Mouse (Mus musculus) kidney, postnatal 0 days (tissue): ENCODE results near the gene Ntsr1. TPM values are rescaled to one million over a fixed set of nuclear protein-coding genes. Genes with fewer than 3 reads are reported as not detected.

Source experiments
- ATAC-seq: fragments of 200-750 bp; cut with Nextera tagmentation; replicated peaks from 2 replicates; pipeline ENCODE4 v1.8.0; 2017; ENCODE audit warnings: low read depth, moderate number of reproducible peaks, moderate TSS enrichment, moderate library complexity; ENCODE audit not compliant: low FRiP score
- DNase-seq: peaks from one replicate; pipeline ENCODE4 v3.0.0-alpha.2; 2016; ENCODE audit warnings: low spot score
- H3K27ac ChIP-seq: fragments of 300-500 bp; sonication (generic); 2 replicates; pipeline ENCODE4 v1.5.1; 2014; ENCODE audit warnings: mild to moderate bottlenecking
- H3K27me3 ChIP-seq: fragments of 300-500 bp; sonication (generic); 2 replicates; pipeline ENCODE4 v1.6.1; 2014; ENCODE audit warnings: low read length, mixed read lengths; ENCODE audit not compliant: insufficient read depth
- H3K36me3 ChIP-seq: fragments of 300-500 bp; sonication (generic); 2 replicates; pipeline ENCODE4 v1.6.1; 2014; ENCODE audit warnings: low read length, mixed read lengths; ENCODE audit not compliant: insufficient read depth
- H3K4me1 ChIP-seq: fragments of 300-500 bp; sonication (generic); replicated peaks from 2 replicates; pipeline ENCODE4 v1.6.1; 2014; ENCODE audit warnings: antibody characterized with exemption, low read length, mixed read lengths; ENCODE audit not compliant: insufficient read depth
- H3K4me2 ChIP-seq: fragments of 300-500 bp; sonication (generic); 2 replicates; pipeline ENCODE4 v1.6.1; 2014; ENCODE audit warnings: mild to moderate bottlenecking, low read length, moderate library complexity, mixed read lengths
- H3K4me3 ChIP-seq: fragments of 300-500 bp; sonication (generic); replicated peaks from 2 replicates; pipeline ENCODE4 v1.5.1; 2014; ENCODE audit warnings: low read depth, low read length
- H3K9ac ChIP-seq: fragments of 300-500 bp; sonication (generic); 2 replicates; pipeline ENCODE4 v1.6.1; 2014; ENCODE audit warnings: low read depth, low read length
- H3K9me3 ChIP-seq: fragments of 300-500 bp; sonication (generic); replicated peaks from 2 replicates; pipeline ENCODE4 v1.6.1; 2016; ENCODE audit warnings: low read length, inconsistent platforms, mixed read lengths
- CTCF ChIP-seq: IDR thresholded peaks from 2 replicates; pipeline ENCODE4 v1.5.1; 2016; ENCODE audit warnings: antibody characterized with exemption, low read depth, mild to moderate bottlenecking, moderate library complexity
- WGBS: fragments of 180-500 bp; shearing (Covaris S2); extraction: QIAGEN DNeasy Blood & Tissue Kit; methylation state at CpG from one replicate; pipeline ENCODE4 v1.1.7; 2014; 5-methylcytosine and 5-hydroxymethylcytosine counted together
- polyA plus RNA-seq: library from polyadenylated mRNA; unstranded; fragments of >200 nt; fragmentation: Nextera tagmentation; extraction: Ambion mirVana; gene quantifications from 2 replicates; pipeline ENCODE4 v1.2.1, GENCODE M21; 2015

Ntsr1 gene
- polyA plus RNA-seq, 1 experiment from 2014 or later, result 4.4 TPM

DNA sequence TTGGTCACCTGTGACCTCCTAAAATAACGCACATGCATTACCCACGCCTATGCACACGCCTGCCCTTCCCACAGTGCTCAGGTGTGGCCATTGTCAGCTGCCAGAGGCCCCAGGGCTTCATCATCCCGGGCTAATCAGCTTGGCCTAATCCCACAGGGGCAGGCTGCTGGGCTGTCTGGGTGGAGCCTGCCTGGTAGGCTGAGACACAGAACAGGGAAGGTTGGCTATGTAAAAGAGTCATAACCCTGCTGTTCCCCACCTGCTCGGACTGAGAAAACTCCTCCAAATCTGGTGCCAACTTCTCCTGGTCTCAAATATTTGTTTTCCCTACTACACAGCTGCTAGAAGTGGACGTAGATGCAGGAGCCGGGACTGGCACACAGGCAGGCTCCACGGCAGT is 39.0 kb upstream of the Ntsr1 start:
- ATAC-seq, result no peak
- Histone ChIP-seq H3K9me3 (no peaks in the 10 kb centered on the region), H3K4me3 (no peak overlapping the region), H3K36me3 (no peaks in the 10 kb centered on the region), H3K9ac (no peak overlapping the region), H3K27me3 (peaks cover 13% of the 10 kb centered on the region; the same call in 1 of the 2 replicates), H3K27ac (peak overlapping the region; percentile 13; the same call in 1 of the 2 replicates), H3K4me1 (peaks cover 11% of the 10 kb centered on the region; the same call in 1 of the 2 replicates), H3K4me2 (no peak overlapping the region)
- TF ChIP-seq CTCF, result no peak
- DNase-seq, result no peak
- WGBS, result 64% methylated on average over 8 of the region's 8 CpGs

DNA sequence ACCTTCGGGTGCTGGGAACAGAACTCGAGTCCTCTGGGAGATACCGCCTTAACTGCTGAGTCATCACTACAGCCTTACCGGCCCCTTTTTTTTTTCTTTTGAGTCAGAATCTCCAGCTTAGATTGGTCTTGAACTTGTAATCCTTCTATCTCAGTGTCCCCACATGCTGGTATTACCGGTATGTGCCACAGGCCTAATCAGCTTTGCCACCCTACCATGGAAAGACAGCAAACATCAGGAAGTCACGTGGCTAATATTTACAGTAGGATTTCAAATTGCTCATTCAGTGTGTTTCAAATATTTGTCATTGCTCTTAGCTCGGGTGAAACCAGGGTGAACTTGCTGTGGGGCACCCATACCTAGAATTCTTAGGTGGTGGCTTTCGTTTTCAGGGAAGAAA is 37.2 kb upstream of the Ntsr1 start:
- ATAC-seq (no peak), DNase-seq (no peak)
- H3K36me3 ChIP-seq, result no peaks in the 10 kb centered on the region
- H3K9me3 ChIP-seq, result no peaks in the 10 kb centered on the region
- no peak overlapping the region for H3K27ac ChIP-seq
- no peak overlapping the region for H3K4me3 ChIP-seq
- H3K4me2 ChIP-seq, result no peak overlapping the region
- H3K4me1 ChIP-seq, result no peaks in the 10 kb centered on the region
- 77% methylated on average over 8 of the region's 8 CpGs for WGBS
- H3K27me3 ChIP-seq, result no peaks in the 10 kb centered on the region
- TF ChIP-seq CTCF, result no peak
- no peak overlapping the region for H3K9ac ChIP-seq

DNA sequence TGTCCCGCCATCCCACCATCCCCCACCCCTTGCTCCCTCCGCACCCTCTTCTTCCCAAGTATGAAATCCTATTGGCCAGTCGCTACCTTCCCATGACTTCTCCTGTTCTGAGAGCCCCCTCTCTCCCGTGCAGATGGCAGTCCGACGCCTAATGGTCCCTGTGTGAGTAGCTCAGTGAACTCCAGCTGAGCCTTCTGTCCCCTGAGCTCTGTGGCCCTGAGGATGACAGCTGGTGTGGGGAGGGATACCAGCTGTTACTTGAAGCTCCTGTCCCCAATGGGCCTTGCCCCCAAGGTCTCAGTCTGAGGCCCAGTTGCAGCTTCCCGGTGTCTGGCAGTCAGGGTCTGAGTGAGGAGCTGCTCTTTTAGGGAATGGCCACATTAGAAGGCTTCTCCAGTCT is 33.3 kb upstream of the Ntsr1 start:
- ATAC-seq (no peak), DNase-seq (no peak)
- 51% methylated on average over 7 of the region's 7 CpGs for WGBS
- Histone ChIP-seq H3K36me3 (no peaks in the 10 kb centered on the region), H3K4me1 (no peaks in the 10 kb centered on the region), H3K4me3 (no peak overlapping the region), H3K9ac (no peak overlapping the region), H3K9me3 (no peaks in the 10 kb centered on the region), H3K4me2 (no peak overlapping the region), H3K27me3 (no peaks in the 10 kb centered on the region), H3K27ac (no peak overlapping the region)
- TF ChIP-seq CTCF, result no peak

DNA sequence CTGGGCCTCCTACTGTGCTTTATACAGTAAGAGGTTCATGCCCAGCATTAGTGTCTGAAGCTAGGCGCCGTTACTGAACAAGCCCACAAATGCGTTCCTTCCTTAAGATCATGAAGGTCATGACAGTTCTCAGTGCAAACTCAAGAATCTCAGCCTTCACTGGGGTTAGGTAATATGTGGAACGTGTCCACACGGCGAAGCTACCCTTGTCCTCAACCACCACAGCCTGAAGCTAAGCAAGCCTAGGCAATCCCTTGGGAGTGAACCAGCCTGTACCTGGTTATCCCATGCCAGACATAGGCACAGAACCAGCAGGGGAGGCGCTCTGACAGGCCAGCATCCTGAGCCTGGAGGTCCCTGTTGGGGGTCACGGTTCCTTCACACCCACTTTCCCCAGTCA is 30.9 kb upstream of the Ntsr1 start:
- H3K4me3 ChIP-seq, result no peak overlapping the region
- no peak overlapping the region for H3K27ac ChIP-seq
- DNase-seq (no peak), ATAC-seq (no peak)
- H3K36me3 ChIP-seq, result no peaks in the 10 kb centered on the region
- H3K4me1 ChIP-seq, result no peaks in the 10 kb centered on the region; the same call in 1 of the 2 replicates
- H3K4me2 ChIP-seq, result no peak overlapping the region
- TF ChIP-seq CTCF, result no peak
- no peaks in the 10 kb centered on the region for H3K27me3 ChIP-seq
- WGBS, result 94% methylated on average over 8 of the region's 8 CpGs
- H3K9me3 ChIP-seq, result no peaks in the 10 kb centered on the region
- no peak overlapping the region for H3K9ac ChIP-seq

DNA sequence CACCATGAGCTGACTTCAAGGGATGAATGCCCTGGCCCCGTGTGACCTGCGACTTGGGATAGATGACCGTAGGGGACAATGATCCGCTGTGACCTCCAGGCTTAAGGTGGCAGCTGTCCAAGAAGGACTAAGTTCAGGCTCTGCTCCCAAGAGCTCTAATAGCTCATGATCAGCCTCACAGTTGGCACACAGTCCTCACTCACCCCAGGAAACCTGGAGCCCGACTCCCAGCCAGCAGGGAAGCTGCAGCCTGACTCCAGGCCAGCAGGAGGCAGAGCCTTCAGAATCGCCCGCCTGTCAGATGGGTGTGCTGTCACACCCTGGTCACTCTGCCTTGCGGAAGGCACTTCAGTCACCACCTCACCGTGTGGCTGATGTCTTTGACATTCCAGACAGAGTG is 30.0 kb upstream of the Ntsr1 start:
- Histone ChIP-seq H3K4me1 (no peaks in the 10 kb centered on the region; the same call in 1 of the 2 replicates), H3K27ac (no peak overlapping the region), H3K9me3 (no peaks in the 10 kb centered on the region), H3K9ac (no peak overlapping the region), H3K36me3 (no peaks in the 10 kb centered on the region), H3K4me2 (no peak overlapping the region), H3K27me3 (no peaks in the 10 kb centered on the region), H3K4me3 (no peak overlapping the region)
- WGBS, result 62% methylated on average over 9 of the region's 9 CpGs
- no peak for DNase-seq
- TF ChIP-seq CTCF, result peak; percentile 39
- no peak for ATAC-seq

DNA sequence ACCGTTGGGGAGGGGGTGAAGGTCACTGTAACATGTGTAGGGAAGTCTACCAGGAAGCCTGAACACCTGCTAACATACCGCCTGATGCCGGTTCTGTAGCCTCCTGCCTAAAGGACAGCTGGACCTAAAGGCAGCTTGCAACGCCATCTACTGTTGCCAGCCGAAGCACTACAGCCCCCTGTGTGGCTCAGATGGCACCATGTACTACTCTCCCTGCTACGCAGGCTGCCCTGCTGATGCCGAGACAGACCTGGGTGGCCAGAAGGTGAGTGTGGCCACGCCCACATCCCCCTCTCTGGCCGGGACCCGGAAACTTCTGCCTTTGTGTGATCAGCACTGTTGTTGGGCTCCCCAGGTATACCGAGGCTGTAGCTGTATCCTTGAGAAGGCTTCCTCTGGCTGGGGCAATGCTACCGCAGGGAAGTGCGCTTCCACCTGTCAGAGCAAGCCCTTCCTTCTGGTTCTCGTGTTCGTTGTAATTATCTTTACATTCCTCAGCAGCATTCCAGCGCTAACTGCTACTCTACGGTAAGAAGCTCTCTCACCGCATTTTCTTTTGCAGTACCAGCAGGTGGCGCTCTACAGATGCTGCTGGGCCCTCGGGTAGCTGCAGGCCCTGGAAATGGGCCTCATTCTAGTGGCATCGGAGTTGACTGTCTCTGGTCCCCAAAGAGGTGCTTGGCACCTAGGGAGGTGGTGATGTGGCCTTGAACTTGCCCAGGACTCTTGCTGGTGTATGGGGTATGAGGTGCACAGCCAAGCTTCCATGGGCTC is 27.3 kb upstream of the Ntsr1 start:
- H3K9ac ChIP-seq, result no peak overlapping the region; the same call in 1 of the 2 replicates

More for the DNA sequence above, 27.3 kb upstream of the Ntsr1 start:
- Histone ChIP-seq H3K27me3 (no peaks in the 10 kb centered on the region), H3K27ac (no peak overlapping the region), H3K36me3 (no peaks in the 10 kb centered on the region), H3K4me3 (no peak overlapping the region), H3K4me2 (peak overlapping the region; percentile 31; the same call in 1 of the 2 replicates), H3K9me3 (no peaks in the 10 kb centered on the region), H3K4me1 (no peaks in the 10 kb centered on the region; the same call in 1 of the 2 replicates)
- ATAC-seq (peak; percentile 38; the same call in 1 of the 2 replicates), DNase-seq (peak; percentile 76)
- 4% methylated on average over 21 of the region's 21 CpGs for WGBS
- peak; percentile 79; the same call in 1 of the 2 replicates for TF ChIP-seq CTCF
